Mouse (Mus musculus): Measurements from ENCODE around the gene Inpp5f. TPM values are rescaled to one million over a fixed set of nuclear protein-coding genes. Genes with fewer than 3 reads are reported as not detected.

The Inpp5f gene
- total and polyA plus RNA-seq, 3 experiments = 1.5 to 4.5 (median 4.1) TPM

- Histone ChIP-seq H3K36me3 (ENCODE audit: control insufficient read depth, insufficient read depth, low read length) (peaks cover 10% of the 10 kb centered on the region), H3K4me1 (ENCODE audit: control insufficient read depth, insufficient read depth, low read length) (peaks cover 13% of the 10 kb centered on the region), H3K79me2 (replicated peaks; ENCODE audit: control insufficient read depth, insufficient read depth, low read length) (0 out of 2 replicates have a peak, but pooled peaks cover 1% of the 10 kb centered on the region), H3K4me3 (no peak overlapping the region), H3K27me3 (ENCODE audit: control insufficient read depth, insufficient read depth, low read length) (no peaks in the 10 kb centered on the region), H3K27ac (no peak overlapping the region), H3K9ac (ENCODE audit: low read depth, low read length) (no peak overlapping the region)
- intact Hi-C loops (cut with DNase I) = no loop called here
- WGBS = 80% methylated on average over 5 of the region's 5 CpGs
- TF ChIP-seq CTCF (IDR thresholded peaks at IDR 0.05) (no peak), EP300 (IDR thresholded peaks at IDR 0.05; ENCODE audit: insufficient read depth, low read depth, low read length) (no peak), POLR2A (IDR thresholded peaks at IDR 0.05; ENCODE audit: insufficient read depth, low read depth, low read length) (no peak)
- DNase-seq = no peak
Measured at GRCm38 (mm10) chr7:128626601-128627000, 15.5 kb downstream of the Inpp5f start.

GRCm38 (mm10) chr7:128627251-128627650 lies 16.1 kb downstream of the Inpp5f start:
- no peak overlapping the region for H3K27ac ChIP-seq
- H3K36me3 ChIP-seq (ENCODE audit: control insufficient read depth, insufficient read depth, low read length) = peaks cover 10% of the 10 kb centered on the region
- no peak for TF ChIP-seq POLR2A (IDR thresholded peaks at IDR 0.05; ENCODE audit: insufficient read depth, low read depth, low read length)
- TF ChIP-seq CTCF (IDR thresholded peaks at IDR 0.05) = no peak
- TF ChIP-seq EP300 (IDR thresholded peaks at IDR 0.05; ENCODE audit: insufficient read depth, low read depth, low read length) = no peak
- intact Hi-C loops (cut with DNase I) = no loop called here
- H3K9ac ChIP-seq (ENCODE audit: low read depth, low read length) = no peak overlapping the region
- DNase-seq = no peak
- no peak overlapping the region for H3K4me3 ChIP-seq
- H3K4me1 ChIP-seq (ENCODE audit: control insufficient read depth, insufficient read depth, low read length) = peaks cover 12% of the 10 kb centered on the region
- 73% methylated on average over 2 of the region's 2 CpGs for WGBS
- H3K79me2 ChIP-seq (replicated peaks; ENCODE audit: control insufficient read depth, insufficient read depth, low read length) = 0 out of 2 replicates have a peak, but pooled peaks cover 1% of the 10 kb centered on the region
- H3K27me3 ChIP-seq (ENCODE audit: control insufficient read depth, insufficient read depth, low read length) = no peaks in the 10 kb centered on the region

GRCm38 (mm10) chr7:128627723-128628122 lies 16.6 kb downstream of the Inpp5f start:
- H3K4me3 ChIP-seq = no peak overlapping the region
- no peak for TF ChIP-seq CTCF (IDR thresholded peaks at IDR 0.05)
- TF ChIP-seq EP300 (IDR thresholded peaks at IDR 0.05; ENCODE audit: insufficient read depth, low read depth, low read length) = no peak
- no peak for TF ChIP-seq POLR2A (IDR thresholded peaks at IDR 0.05; ENCODE audit: insufficient read depth, low read depth, low read length)
- peaks cover 7% of the 10 kb centered on the region for H3K4me1 ChIP-seq (ENCODE audit: control insufficient read depth, insufficient read depth, low read length)
- H3K27ac ChIP-seq = no peak overlapping the region
- peaks cover 6% of the 10 kb centered on the region for H3K36me3 ChIP-seq (ENCODE audit: control insufficient read depth, insufficient read depth, low read length)
- no peak for DNase-seq
- WGBS = 85% methylated on average over 1 of the region's 1 CpGs
- 0 out of 2 replicates have a peak, but pooled peaks cover 1% of the 10 kb centered on the region for H3K79me2 ChIP-seq (replicated peaks; ENCODE audit: control insufficient read depth, insufficient read depth, low read length)
- no peaks in the 10 kb centered on the region for H3K27me3 ChIP-seq (ENCODE audit: control insufficient read depth, insufficient read depth, low read length)
- no peak overlapping the region for H3K9ac ChIP-seq (ENCODE audit: low read depth, low read length)
- intact Hi-C loops (cut with DNase I) = no loop called here

- no peak overlapping the region for H3K4me3 ChIP-seq
- 58% methylated on average over 4 of the region's 4 CpGs for WGBS
- TF ChIP-seq POLR2A (IDR thresholded peaks at IDR 0.05; ENCODE audit: insufficient read depth, low read depth, low read length) = no peak
- TF ChIP-seq CTCF (IDR thresholded peaks at IDR 0.05) = no peak
- TF ChIP-seq EP300 (IDR thresholded peaks at IDR 0.05; ENCODE audit: insufficient read depth, low read depth, low read length) = no peak
- no peaks in the 10 kb centered on the region for H3K27me3 ChIP-seq (ENCODE audit: control insufficient read depth, insufficient read depth, low read length)
- no peak overlapping the region for H3K9ac ChIP-seq (ENCODE audit: low read depth, low read length)
- no peak overlapping the region for H3K27ac ChIP-seq
- no peak for DNase-seq
- H3K36me3 ChIP-seq (ENCODE audit: control insufficient read depth, insufficient read depth, low read length) = peaks cover 3% of the 10 kb centered on the region
- 0 out of 2 replicates have a peak, but pooled peaks cover under 1% of the 10 kb centered on the region for H3K79me2 ChIP-seq (replicated peaks; ENCODE audit: control insufficient read depth, insufficient read depth, low read length)
- peaks cover 2% of the 10 kb centered on the region for H3K4me1 ChIP-seq (ENCODE audit: control insufficient read depth, insufficient read depth, low read length)
- intact Hi-C loops (cut with DNase I) = no loop called here
Measured at GRCm38 (mm10) chr7:128633156-128633555, 22.0 kb downstream of the Inpp5f start.

GRCm38 (mm10) chr7:128639925-128640485 lies 28.9 kb downstream of the Inpp5f start:
- WGBS = 78% methylated on average over 5 of the region's 5 CpGs
- intact Hi-C loops (cut with DNase I) = no loop called here
- H3K79me2 ChIP-seq (replicated peaks; ENCODE audit: control insufficient read depth, insufficient read depth, low read length) = no peaks in the 10 kb centered on the region

GRCm38 (mm10) chr7:128641571-128641970 lies 30.4 kb downstream of the Inpp5f start:
- no peak for TF ChIP-seq CTCF (IDR thresholded peaks at IDR 0.05)
- TF ChIP-seq EP300 (IDR thresholded peaks at IDR 0.05; ENCODE audit: insufficient read depth, low read depth, low read length) = no peak
- no peak for TF ChIP-seq POLR2A (IDR thresholded peaks at IDR 0.05; ENCODE audit: insufficient read depth, low read depth, low read length)
- no peak overlapping the region for H3K9ac ChIP-seq (ENCODE audit: low read depth, low read length)
- H3K27ac ChIP-seq = no peak overlapping the region
- H3K36me3 ChIP-seq (ENCODE audit: control insufficient read depth, insufficient read depth, low read length) = no peaks in the 10 kb centered on the region
- no peak overlapping the region for H3K4me3 ChIP-seq
- H3K27me3 ChIP-seq (ENCODE audit: control insufficient read depth, insufficient read depth, low read length) = no peaks in the 10 kb centered on the region
- intact Hi-C loops (cut with DNase I) = no loop called here
- H3K4me1 ChIP-seq (ENCODE audit: control insufficient read depth, insufficient read depth, low read length) = peaks cover 1% of the 10 kb centered on the region
- no peak for DNase-seq
- 86% methylated on average over 7 of the region's 7 CpGs for WGBS
- H3K79me2 ChIP-seq (replicated peaks; ENCODE audit: control insufficient read depth, insufficient read depth, low read length) = no peaks in the 10 kb centered on the region

More at GRCm38 (mm10) chr7:128639925-128640485, 28.9 kb downstream of the Inpp5f start:
- TF ChIP-seq EP300 (IDR thresholded peaks at IDR 0.05; ENCODE audit: insufficient read depth, low read depth, low read length) (no peak), CTCF (IDR thresholded peaks at IDR 0.05) (no peak)
- H3K27me3 ChIP-seq (ENCODE audit: control insufficient read depth, insufficient read depth, low read length) = no peaks in the 10 kb centered on the region
- DNase-seq = no peak
- peaks cover 1% of the 10 kb centered on the region for H3K4me1 ChIP-seq (ENCODE audit: control insufficient read depth, insufficient read depth, low read length)
- no peak overlapping the region for H3K4me3 ChIP-seq
- H3K36me3 ChIP-seq (ENCODE audit: control insufficient read depth, insufficient read depth, low read length) = no peaks in the 10 kb centered on the region
- no peak overlapping the region for H3K27ac ChIP-seq
- no peak overlapping the region for H3K9ac ChIP-seq (ENCODE audit: low read depth, low read length)

All from heart, adult 2 months (tissue).